Mouse (Mus musculus): ENCODE measurements around the gene Sphkap.

DNA sequence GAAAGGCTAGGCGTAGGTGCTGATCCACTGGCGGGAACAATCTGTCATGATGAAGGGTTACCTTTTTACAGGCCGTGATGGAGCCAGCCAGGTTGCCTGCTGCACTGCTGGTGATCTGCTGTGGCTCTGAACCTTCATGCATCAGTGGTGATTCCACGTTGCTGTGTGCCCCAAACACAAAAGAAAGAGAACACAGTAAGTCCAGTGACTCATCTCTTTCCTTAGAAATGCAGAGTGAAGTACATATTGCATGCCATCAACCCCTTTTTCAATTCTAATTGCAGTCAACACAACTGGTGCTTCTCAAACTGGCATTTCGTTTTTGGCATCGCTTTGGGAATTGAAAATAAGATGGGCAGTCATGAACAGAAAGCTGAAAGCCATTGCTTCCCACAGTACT lies 45.8 kb downstream of the Sphkap start:
- TF ChIP-seq CTCF (IDR thresholded peaks at IDR 0.05; ENCODE audit: low read depth, low read length) = no peak
- no peak for TF ChIP-seq POLR2A (IDR thresholded peaks at IDR 0.05; ENCODE audit: extremely low read depth, insufficient read depth, low read length)
